Mouse (Mus musculus): ENCODE measurements at regions not wholly inside any gene's neighbourhood (a gene's known extent, or its start where the extent isn't known, plus 50 kb on each side); places are given as distances from the start of the nearest gene placed in this dataset.

- H3K27ac ChIP-seq (ENCODE audit: low read depth): no peak overlapping the region
- H3K36me3 ChIP-seq (replicated peaks; ENCODE audit: insufficient read depth, low read length): no peaks in the 10 kb centered on the region
- 40% methylated on average over 14 of the region's 14 CpGs for WGBS (ENCODE audit: insufficient replicate concordance)
- DNase-seq (no peak), ATAC-seq (no peak)
- H3K9me3 ChIP-seq (ENCODE audit: low read length): no peaks in the 10 kb centered on the region
- no peak overlapping the region for H3K4me3 ChIP-seq (ENCODE audit: low read depth, low read length)
- TF ChIP-seq CTCF (IDR thresholded peaks at IDR 0.05; ENCODE audit: low read depth): no peak
- no peak for TF ChIP-seq EP300 (IDR thresholded peaks at IDR 0.05; ENCODE audit: low read depth)
- H3K4me2 ChIP-seq (ENCODE audit: low read depth, low read length): no peak overlapping the region
- no peak overlapping the region for H3K9ac ChIP-seq (replicated peaks)
- H3K27me3 ChIP-seq (ENCODE audit: insufficient read depth, low read length): peaks cover 5% of the 10 kb centered on the region; the same call in 1 of the 2 replicates
- H3K4me1 ChIP-seq (ENCODE audit: insufficient read depth): no peaks in the 10 kb centered on the region
These were observed 94.8 kb upstream of the Synm start for GRCm38 (mm10) chr7:67854080-67855022.

- DNase-seq: no peak
- no peak overlapping the region for H3K4me2 ChIP-seq (ENCODE audit: low read depth, low read length)
- no peaks in the 10 kb centered on the region for H3K9me3 ChIP-seq (ENCODE audit: low read length)
- H3K27ac ChIP-seq (ENCODE audit: low read depth): no peak overlapping the region
- H3K4me3 ChIP-seq (ENCODE audit: low read depth, low read length): no peak overlapping the region
- no peaks in the 10 kb centered on the region for H3K4me1 ChIP-seq (ENCODE audit: insufficient read depth)
- no peak for TF ChIP-seq EP300 (IDR thresholded peaks at IDR 0.05; ENCODE audit: low read depth)
- no peak for TF ChIP-seq CTCF (IDR thresholded peaks at IDR 0.05; ENCODE audit: low read depth)
- H3K27me3 ChIP-seq (ENCODE audit: insufficient read depth, low read length): peaks cover 20% of the 10 kb centered on the region; the same call in 1 of the 2 replicates
- no peak overlapping the region for H3K9ac ChIP-seq (replicated peaks)
- no peak for ATAC-seq
- 87% methylated on average over 3 of the region's 3 CpGs for WGBS (ENCODE audit: insufficient replicate concordance)
- no peaks in the 10 kb centered on the region for H3K36me3 ChIP-seq (replicated peaks; ENCODE audit: insufficient read depth, low read length)
These were observed 93.3 kb upstream of the Synm start for GRCm38 (mm10) chr7:67852859-67853258.

GRCm38 (mm10) chr7:67849509-67849862 is 89.9 kb upstream of the Synm start:
- Histone ChIP-seq H3K4me2 (ENCODE audit: low read depth, low read length) (peak overlapping the region; percentile 54), H3K4me1 (ENCODE audit: insufficient read depth) (no peaks in the 10 kb centered on the region), H3K27ac (ENCODE audit: low read depth) (no peak overlapping the region), H3K27me3 (ENCODE audit: insufficient read depth, low read length) (peaks cover 29% of the 10 kb centered on the region; the same call in 1 of the 2 replicates), H3K4me3 (ENCODE audit: low read depth, low read length) (peak overlapping the region; percentile 15; the same call in 1 of the 2 replicates), H3K36me3 (replicated peaks; ENCODE audit: insufficient read depth, low read length) (no peaks in the 10 kb centered on the region), H3K9me3 (ENCODE audit: low read length) (no peaks in the 10 kb centered on the region), H3K9ac (replicated peaks) (no peak overlapping the region)
- TF ChIP-seq EP300 (IDR thresholded peaks at IDR 0.05; ENCODE audit: low read depth): no peak
- 22% methylated on average over 7 of the region's 7 CpGs for WGBS (ENCODE audit: insufficient replicate concordance)
- ATAC-seq (no peak), DNase-seq (no peak)

- DNase-seq (no peak), ATAC-seq (peak; percentile 36; the same call in 1 of the 2 replicates)
- no peak overlapping the region for H3K27ac ChIP-seq (ENCODE audit: low read depth)
These were observed 89.3 kb upstream of the Synm start for GRCm38 (mm10) chr7:67848589-67849508.

GRCm38 (mm10) chr7:67846796-67847195 is 87.3 kb upstream of the Synm start:
- ATAC-seq (no peak), DNase-seq (no peak)
- TF ChIP-seq CTCF (IDR thresholded peaks at IDR 0.05; ENCODE audit: low read depth): no peak
- no peak for TF ChIP-seq EP300 (IDR thresholded peaks at IDR 0.05; ENCODE audit: low read depth)
- 27% methylated on average over 8 of the region's 8 CpGs for WGBS (ENCODE audit: insufficient replicate concordance)
- no peaks in the 10 kb centered on the region for H3K9me3 ChIP-seq (ENCODE audit: low read length)
- no peak overlapping the region for H3K4me2 ChIP-seq (ENCODE audit: low read depth, low read length)
- no peak overlapping the region for H3K9ac ChIP-seq (replicated peaks)
- no peak overlapping the region for H3K27ac ChIP-seq (ENCODE audit: low read depth)
- H3K4me1 ChIP-seq (ENCODE audit: insufficient read depth): no peaks in the 10 kb centered on the region
- H3K27me3 ChIP-seq (ENCODE audit: insufficient read depth, low read length): peaks cover 29% of the 10 kb centered on the region; the same call in 1 of the 2 replicates
- no peak overlapping the region for H3K4me3 ChIP-seq (ENCODE audit: low read depth, low read length)
- no peaks in the 10 kb centered on the region for H3K36me3 ChIP-seq (replicated peaks; ENCODE audit: insufficient read depth, low read length)

More at GRCm38 (mm10) chr7:67848589-67849508, 89.3 kb upstream of the Synm start:
- H3K4me3 ChIP-seq (ENCODE audit: low read depth, low read length): peak overlapping the region; percentile 15; the same call in 1 of the 2 replicates
- peak overlapping the region; percentile 54 for H3K4me2 ChIP-seq (ENCODE audit: low read depth, low read length)
- TF ChIP-seq CTCF (IDR thresholded peaks at IDR 0.05; ENCODE audit: low read depth): no peak
- no peak for TF ChIP-seq EP300 (IDR thresholded peaks at IDR 0.05; ENCODE audit: low read depth)
- WGBS (ENCODE audit: insufficient replicate concordance): 5% methylated on average over 35 of the region's 35 CpGs
- H3K27me3 ChIP-seq (ENCODE audit: insufficient read depth, low read length): peaks cover 29% of the 10 kb centered on the region; the same call in 1 of the 2 replicates
- no peaks in the 10 kb centered on the region for H3K9me3 ChIP-seq (ENCODE audit: low read length)
- H3K9ac ChIP-seq (replicated peaks): no peak overlapping the region
- H3K4me1 ChIP-seq (ENCODE audit: insufficient read depth): no peaks in the 10 kb centered on the region
- H3K36me3 ChIP-seq (replicated peaks; ENCODE audit: insufficient read depth, low read length): no peaks in the 10 kb centered on the region

GRCm38 (mm10) chr7:67836984-67837383 is 77.4 kb upstream of the Synm start:
- ATAC-seq (no peak), DNase-seq (no peak)
- Histone ChIP-seq H3K4me1 (ENCODE audit: insufficient read depth) (no peaks in the 10 kb centered on the region), H3K36me3 (replicated peaks; ENCODE audit: insufficient read depth, low read length) (no peaks in the 10 kb centered on the region), H3K4me2 (ENCODE audit: low read depth, low read length) (no peak overlapping the region), H3K27me3 (ENCODE audit: insufficient read depth, low read length) (no peaks in the 10 kb centered on the region), H3K9me3 (ENCODE audit: low read length) (no peaks in the 10 kb centered on the region), H3K27ac (ENCODE audit: low read depth) (no peak overlapping the region), H3K4me3 (ENCODE audit: low read depth, low read length) (no peak overlapping the region), H3K9ac (replicated peaks) (no peak overlapping the region)
- 78% methylated on average over 5 of the region's 5 CpGs for WGBS (ENCODE audit: insufficient replicate concordance)
- no peak for TF ChIP-seq EP300 (IDR thresholded peaks at IDR 0.05; ENCODE audit: low read depth)
- TF ChIP-seq CTCF (IDR thresholded peaks at IDR 0.05; ENCODE audit: low read depth): no peak

Data from liver, postnatal 0 days (tissue).